Mouse (Mus musculus): ENCODE results near the gene Gm10073.

- no peak for TF ChIP-seq POLR2A (IDR thresholded peaks at IDR 0.05; ENCODE audit: extremely low read depth, insufficient read depth, low read length)
- no peak for TF ChIP-seq CTCF (IDR thresholded peaks at IDR 0.05; ENCODE audit: low read depth, low read length)
Measured at GRCm38 (mm10) chr8:106586896-106587295, 13.6 kb upstream of the Gm10073 start.

Measured in liver, adult 2 months (tissue).